Mouse (Mus musculus): Measurements from ENCODE around the gene Kif14. TPM values are rescaled to one million over a fixed set of nuclear protein-coding genes. Genes with fewer than 3 reads are reported as not detected.
A peak's percentile ranks its signal among the peaks of the same experiment; 100 is the strongest.

Gene Kif14
- total and polyA plus RNA-seq, 3 experiments, result 6.5 to 15.8 TPM; not detected in 1

- Histone ChIP-seq H3K4me3 (ENCODE audit: control insufficient read depth in 1 of 2, insufficient read depth in 1 of 2, low read depth in 2 of 2, low read length in 2 of 2) (no peak overlapping the region), H3K4me1 (ENCODE audit: control insufficient read depth in 1 of 2, insufficient read depth in 2 of 2, low read length in 2 of 2) (no peaks in the 10 kb centered on the region), H3K27ac (ENCODE audit: control insufficient read depth, low read depth, low read length) (no peak overlapping the region), H3K9ac (ENCODE audit: control insufficient read depth, low read depth, low read length, poor library complexity, severe bottlenecking) (no peak overlapping the region), H3K79me2 (ENCODE audit: control insufficient read depth, insufficient read depth, low read length, poor library complexity) (no peaks in the 10 kb centered on the region), H3K36me3 (ENCODE audit: control insufficient read depth in 1 of 2, insufficient read depth in 2 of 2, low read length in 2 of 2) (no peaks in the 10 kb centered on the region), H3K9me3 (replicated peaks; ENCODE audit: insufficient read depth, low read length) (no peaks in the 10 kb centered on the region), H3K27me3 (ENCODE audit: control insufficient read depth in 1 of 2, insufficient read depth in 2 of 2, low read length in 2 of 2) (no peaks in the 10 kb centered on the region; a peak in 1 of 4 replicates)
- no peak for TF ChIP-seq KAT2A (conservative IDR thresholded peaks at IDR 0.05; ENCODE audit: low read depth, low read length)
- no peak for TF ChIP-seq POLR2A (IDR thresholded peaks at IDR 0.05; ENCODE audit: control insufficient read depth in 1 of 2, insufficient read depth in 1 of 2, low read depth in 1 of 2, low read length in 2 of 2, poor library complexity in 1 of 2)
- no peak for TF ChIP-seq GABPA (IDR thresholded peaks at IDR 0.05; ENCODE audit: low read depth, low read length)
- no peak for TF ChIP-seq HCFC1 (IDR thresholded peaks at IDR 0.05; ENCODE audit: low read depth, low read length)
- TF ChIP-seq USF1 (IDR thresholded peaks at IDR 0.05; ENCODE audit: low read depth, low read length), result no peak
- no peak for TF ChIP-seq E2F4 (IDR thresholded peaks at IDR 0.05; ENCODE audit: borderline replicate concordance, low read depth, low read length)
- TF ChIP-seq MAX (IDR thresholded peaks at IDR 0.05; ENCODE audit: low read length), result no peak
- TF ChIP-seq CHD2 (IDR thresholded peaks at IDR 0.05; ENCODE audit: low read length), result no peak
- TF ChIP-seq MEF2A (IDR thresholded peaks at IDR 0.05; ENCODE audit: extremely low read depth, insufficient replicate concordance, low read depth, low read length, poor library complexity, severe bottlenecking), result no peak
- TF ChIP-seq BHLHE40 (IDR thresholded peaks at IDR 0.05; ENCODE audit: borderline replicate concordance, low read depth, low read length), result no peak
- TF ChIP-seq USF2 (IDR thresholded peaks at IDR 0.05; ENCODE audit: borderline replicate concordance in 1 of 2, insufficient read depth in 1 of 2, low read depth in 1 of 2, low read length in 2 of 2), result no peak
- DNase-seq (ENCODE audit: low read depth, low spot score), result no peak
Measured at GRCm38 (mm10) chr1:136554686-136555085, 88.5 kb downstream of the Kif14 start.

- TF ChIP-seq MAFK (IDR thresholded peaks at IDR 0.05; ENCODE audit: borderline replicate concordance, low read depth, low read length) (no peak), NRF1 (IDR thresholded peaks at IDR 0.05; ENCODE audit: insufficient read depth, low read depth, low read length, poor library complexity, severe bottlenecking) (no peak), CTCF (IDR thresholded peaks at IDR 0.05 in 2 of 3, conservative IDR thresholded peaks at IDR 0.05 in 1 of 3; ENCODE audit: control insufficient read depth in 1 of 3, insufficient read depth in 1 of 3, low read depth in 2 of 3, low read length in 3 of 3, poor library complexity in 1 of 3, severe bottlenecking in 1 of 3) (peak in 1 of 3 experiments; percentile 8; a peak in 1 of 6 replicates), CHD1 (IDR thresholded peaks at IDR 0.05; ENCODE audit: low read depth, low read length) (no peak), CHD2 (IDR thresholded peaks at IDR 0.05; ENCODE audit: low read length) (no peak)
- no peak for DNase-seq (ENCODE audit: low read depth, low spot score)
- Histone ChIP-seq H3K4me1 (ENCODE audit: control insufficient read depth in 1 of 2, insufficient read depth in 2 of 2, low read length in 2 of 2) (no peaks in the 10 kb centered on the region), H3K36me3 (ENCODE audit: control insufficient read depth in 1 of 2, insufficient read depth in 2 of 2, low read length in 2 of 2) (no peaks in the 10 kb centered on the region), H3K4me3 (ENCODE audit: control insufficient read depth in 1 of 2, insufficient read depth in 1 of 2, low read depth in 2 of 2, low read length in 2 of 2) (no peak overlapping the region), H3K9ac (ENCODE audit: control insufficient read depth, low read depth, low read length, poor library complexity, severe bottlenecking) (no peak overlapping the region), H3K27ac (ENCODE audit: control insufficient read depth, low read depth, low read length) (no peak overlapping the region), H3K27me3 (ENCODE audit: control insufficient read depth in 1 of 2, insufficient read depth in 2 of 2, low read length in 2 of 2) (no peaks in the 10 kb centered on the region; a peak in 1 of 4 replicates), H3K9me3 (replicated peaks; ENCODE audit: insufficient read depth, low read length) (no peaks in the 10 kb centered on the region), H3K79me2 (ENCODE audit: control insufficient read depth, insufficient read depth, low read length, poor library complexity) (no peaks in the 10 kb centered on the region)
Measured at GRCm38 (mm10) chr1:136555892-136556291, 89.7 kb downstream of the Kif14 start.
